10 mouse cellular contexts compared by ENCODE assay signal in the genomic region with DNA sequence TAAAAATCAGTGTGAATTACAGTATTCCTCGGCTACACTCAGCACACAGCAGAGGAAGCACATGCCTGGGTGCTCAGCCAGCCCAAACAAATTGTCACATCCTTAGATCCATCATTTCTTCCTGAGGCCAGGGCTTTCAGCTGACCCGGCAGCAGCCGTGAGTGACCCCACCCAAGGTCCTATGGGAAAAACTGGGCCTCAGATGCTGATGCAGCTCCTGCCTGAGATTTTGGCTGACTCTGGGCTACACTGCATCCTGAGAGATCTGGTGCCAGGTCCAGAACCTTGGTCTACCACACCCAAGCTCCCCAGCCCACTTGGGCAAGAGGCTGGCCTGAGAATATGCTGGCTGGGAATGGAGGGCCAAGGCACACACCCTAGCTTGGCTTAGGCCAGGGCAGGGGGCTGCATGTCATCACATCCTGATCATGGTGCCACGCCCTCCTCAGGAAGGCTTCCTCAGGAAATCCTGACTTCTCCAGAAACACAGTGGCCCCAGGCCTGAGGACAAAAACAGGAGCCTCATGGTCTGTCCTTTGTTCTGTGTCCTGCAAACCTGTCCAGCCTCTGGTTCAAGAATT. TPM values are rescaled to one million over a fixed set of nuclear protein-coding genes. Genes with fewer than 3 reads are reported as not detected.
DNase-seq lines count a peak whose midpoint lies in the region; ATAC-seq and TF ChIP-seq lines count a peak whose summit lies in the region.
"Had no signal": no experiment of that assay in that cellular context is flagged by ENCODE, and none has a peak within 500 bp of the region (broad histone marks: within the 10 kb centered on the region; RNA-seq: fewer than 3 reads in every experiment).

No protein-coding gene starts in this region.

- TF ChIP-seq CTCF in intestine, postnatal 0 days (IDR thresholded peaks at IDR 0.05; ENCODE audit: low read depth): no peak

- H3K27me3 ChIP-seq in intestine, postnatal 0 days (replicated peaks; ENCODE audit: control insufficient read depth, insufficient read depth, low read length): no peaks in the 10 kb centered on the region
- no peaks in the 10 kb centered on the region for H3K27me3 ChIP-seq in liver, embryonic 16.5 days (ENCODE audit: control insufficient read depth, insufficient read depth, low read depth, low read length)
- H3K27me3 ChIP-seq: neural tube, embryonic 12.5 days had no signal

- DNase-seq in adrenal gland, postnatal 14 days: peak; percentile 60
- DNase-seq in gastrocnemius, postnatal 10 days: peak; percentile 21
- DNase-seq in right cerebral cortex, adult 2 months (ENCODE audit: low spot score in 2 of 2): no peak
- no peak for DNase-seq in thymus, postnatal 14 days
- DNase-seq in left cerebral cortex, adult 9 months (ENCODE audit: low spot score in 2 of 2): no peak

- WGBS in intestine, postnatal 0 days: 62% methylated on average over 4 of the region's 4 CpGs
- 59% methylated on average over 4 of the region's 4 CpGs for WGBS in liver, embryonic 16.5 days (ENCODE audit: insufficient replicate concordance)

- H3K4me1 ChIP-seq in intestine, postnatal 0 days (replicated peaks; ENCODE audit: control insufficient read depth, insufficient read depth, low read length): no peaks in the 10 kb centered on the region
- no peaks in the 10 kb centered on the region for H3K4me1 ChIP-seq in liver, embryonic 16.5 days (ENCODE audit: control insufficient read depth, low read depth, low read length)
- H3K4me1 ChIP-seq: neural tube, embryonic 12.5 days had no signal

- H3K27ac ChIP-seq in intestine, postnatal 0 days (ENCODE audit: low read depth, low read length): 0 out of 2 replicates have a peak overlapping the region, but pooled peaks have one; percentile 50
- H3K27ac ChIP-seq in liver, embryonic 16.5 days (ENCODE audit: low read length): no peak overlapping the region
- H3K27ac ChIP-seq: neural tube, embryonic 12.5 days had no signal

- H3K9me3 ChIP-seq in intestine, postnatal 0 days (ENCODE audit: control insufficient read depth): no peaks in the 10 kb centered on the region
- H3K9me3 ChIP-seq in liver, embryonic 16.5 days (replicated peaks; ENCODE audit: control insufficient read depth, low read length): no peaks in the 10 kb centered on the region
- H3K9me3 ChIP-seq: neural tube, embryonic 12.5 days had no signal

- ATAC-seq in intestine, postnatal 0 days: peak; percentile 50; the same call in 1 of the 2 replicates
- ATAC-seq in liver, embryonic 16.5 days (ENCODE audit: low read depth): peak; percentile 64
- no peak for ATAC-seq in megakaryocyte, adult 5-6 weeks (ENCODE audit: poor library complexity, severe bottlenecking)

- no peak overlapping the region for H3K4me3 ChIP-seq in intestine, postnatal 0 days (ENCODE audit: low read depth, low read length)
- no peak overlapping the region for H3K4me3 ChIP-seq in liver, embryonic 16.5 days (ENCODE audit: low read depth, low read length)
- H3K4me3 ChIP-seq: neural tube, embryonic 12.5 days had no signal

- no peak overlapping the region for H3K4me2 ChIP-seq in intestine, postnatal 0 days (replicated peaks; ENCODE audit: low read depth)
- H3K4me2 ChIP-seq in liver, embryonic 16.5 days (ENCODE audit: low read depth, low read length): no peak overlapping the region
- H3K4me2 ChIP-seq: neural tube, embryonic 12.5 days had no signal

- no peaks in the 10 kb centered on the region; the same call in 1 of the 2 replicates for H3K36me3 ChIP-seq in intestine, postnatal 0 days (ENCODE audit: control insufficient read depth, insufficient read depth)
- no peaks in the 10 kb centered on the region for H3K36me3 ChIP-seq in liver, embryonic 16.5 days (ENCODE audit: control insufficient read depth, insufficient read depth)
- H3K36me3 ChIP-seq: neural tube, embryonic 12.5 days had no signal

- no peak overlapping the region for H3K9ac ChIP-seq in intestine, postnatal 0 days (ENCODE audit: low read depth, low read length)
- no peak overlapping the region for H3K9ac ChIP-seq in liver, embryonic 16.5 days (ENCODE audit: low read depth, low read length)
- H3K9ac ChIP-seq: neural tube, embryonic 12.5 days had no signal

RNA-seq across cellular contexts. Expression of a gene that starts 19.7 kb away (rescaled TPM):
- 40.4 and 50.1 TPM in 2 replicates for total RNA-seq in adrenal gland, postnatal 14 days (2021)
- total RNA-seq in gastrocnemius, postnatal 10 days (2021): 10 to 100 TPM; 40.9 to 45.2 TPM
- polyA plus RNA-seq in intestine, postnatal 0 days (2015; fragmentation: Nextera tagmentation; extraction: Ambion mirVana): 2.8 and 5.1 TPM in 2 replicates
- 0.60 and 0.92 TPM in 2 replicates for polyA plus RNA-seq in liver, embryonic 16.5 days (2015; fragmentation: Nextera tagmentation; extraction: Ambion mirVana)
- 5.6 and 6.3 TPM in 2 replicates for total RNA-seq in megakaryocyte, adult 5-6 weeks (2015)
- total RNA-seq in megakaryocyte, adult 5-6 weeks (2017): 4.1 and 5.3 TPM in 2 replicates
- total RNA-seq: MEL had no signal

Comparison
In these comparisons a context has a peak if more than half of its experiments do, and no peak if none do; other contexts are left out.
1. DNase-seq: peak in adrenal gland, postnatal 14 days (single experiment) and gastrocnemius, postnatal 10 days (single experiment); none in right cerebral cortex, adult 2 months (0 of 2), thymus, postnatal 14 days (single experiment) and left cerebral cortex, adult 9 months (0 of 2).